Mouse (Mus musculus) embryonic facial prominence, embryonic 13.5 days (tissue): ENCODE results near the gene Tuft1. TPM values are rescaled to one million over a fixed set of nuclear protein-coding genes. Genes with fewer than 3 reads are reported as not detected.

ENCODE experiments used
- ATAC-seq: fragments of 200-750 bp; cut with Nextera tagmentation; 2 replicates; pipeline ENCODE4 v1.8.0; 2017; ENCODE audit warnings: low read depth; ENCODE audit not compliant: insufficient number of reproducible peaks, insufficient read depth, low FRiP score, low TSS enrichment
- H3K27ac ChIP-seq: fragments of 300-500 bp; sonication (generic); 2 replicates; pipeline ENCODE4 v1.5.1; 2015; ENCODE audit warnings: moderate library complexity, mild to moderate bottlenecking, inconsistent platforms
- H3K27me3 ChIP-seq: fragments of 300-500 bp; sonication (generic); 2 replicates; pipeline ENCODE4 v1.6.1; 2015; ENCODE audit warnings: mild to moderate bottlenecking, inconsistent platforms
- H3K36me3 ChIP-seq: fragments of 300-500 bp; sonication (generic); 2 replicates; pipeline ENCODE4 v1.6.1; 2015; ENCODE audit warnings: mild to moderate bottlenecking, inconsistent platforms
- H3K4me1 ChIP-seq: fragments of 300-500 bp; sonication (generic); 2 replicates; pipeline ENCODE4 v1.6.1; 2015; ENCODE audit warnings: inconsistent platforms
- H3K4me2 ChIP-seq: fragments of 300-500 bp; sonication (generic); 2 replicates; pipeline ENCODE4 v1.6.1; 2015; ENCODE audit warnings: moderate library complexity, mild to moderate bottlenecking, inconsistent platforms
- H3K4me3 ChIP-seq: fragments of 300-500 bp; sonication (generic); 2 replicates; pipeline ENCODE4 v1.5.1; 2015; ENCODE audit warnings: mild to moderate bottlenecking, inconsistent platforms
- H3K9ac ChIP-seq: fragments of 300-500 bp; sonication (generic); 2 replicates; pipeline ENCODE4 v1.6.1; 2015; ENCODE audit warnings: mild to moderate bottlenecking, inconsistent platforms
- H3K9me3 ChIP-seq: fragments of 300-500 bp; sonication (generic); 2 replicates; pipeline ENCODE4 v1.6.1; 2016; ENCODE audit warnings: inconsistent platforms
- WGBS: fragments of 180-500 bp; shearing (Covaris S2); methylation state at CpG from one replicate; pipeline ENCODE4 v1.1.7; 2015; ENCODE audit warnings: mixed read lengths; 5-methylcytosine and 5-hydroxymethylcytosine counted together
- polyA plus RNA-seq: library from polyadenylated mRNA; unstranded; fragments of >200 nt; fragmentation: Nextera tagmentation; extraction: Ambion mirVana; gene quantifications from 2 replicates; pipeline ENCODE4 v1.2.1, GENCODE M21; 2015

Gene Tuft1
- polyA plus RNA-seq, 1 experiment from 2014 or later, result 8.6 TPM

- no peak overlapping the region for H3K4me2 ChIP-seq
- no peaks in the 10 kb centered on the region for H3K9me3 ChIP-seq
- H3K27ac ChIP-seq, result no peak overlapping the region
- H3K4me1 ChIP-seq, result peaks cover 18% of the 10 kb centered on the region
- 66% methylated on average over 7 of the region's 7 CpGs for WGBS
- H3K4me3 ChIP-seq, result no peak overlapping the region
- no peak for ATAC-seq
- H3K36me3 ChIP-seq, result 0 out of 2 replicates have a peak, but pooled peaks cover 3% of the 10 kb centered on the region
- no peak overlapping the region for H3K9ac ChIP-seq
- H3K27me3 ChIP-seq, result no peaks in the 10 kb centered on the region
These were observed 45.3 kb downstream of the Tuft1 start for GRCm38 (mm10) chr3:94613258-94613878.

GRCm38 (mm10) chr3:94612274-94612673 lies 46.4 kb downstream of the Tuft1 start:
- Histone ChIP-seq H3K4me1 (peaks cover 18% of the 10 kb centered on the region), H3K27me3 (no peaks in the 10 kb centered on the region), H3K4me2 (no peak overlapping the region), H3K9ac (no peak overlapping the region), H3K36me3 (0 out of 2 replicates have a peak, but pooled peaks cover 3% of the 10 kb centered on the region), H3K9me3 (no peaks in the 10 kb centered on the region), H3K4me3 (no peak overlapping the region), H3K27ac (0 out of 2 replicates have a peak overlapping the region, but pooled peaks have one; percentile 17)
- 67% methylated on average over 1 of the region's 1 CpGs for WGBS
- no peak for ATAC-seq

- Histone ChIP-seq H3K4me3 (no peak overlapping the region), H3K9me3 (no peaks in the 10 kb centered on the region), H3K4me2 (no peak overlapping the region), H3K27me3 (no peaks in the 10 kb centered on the region), H3K36me3 (0 out of 2 replicates have a peak, but pooled peaks cover 3% of the 10 kb centered on the region), H3K9ac (no peak overlapping the region), H3K27ac (0 out of 2 replicates have a peak overlapping the region, but pooled peaks have one; percentile 52), H3K4me1 (peaks cover 18% of the 10 kb centered on the region)
- 69% methylated on average over 5 of the region's 5 CpGs for WGBS
- ATAC-seq, result no peak
These were observed 46.8 kb downstream of the Tuft1 start for GRCm38 (mm10) chr3:94611834-94612233.

GRCm38 (mm10) chr3:94611343-94611742 lies 47.3 kb downstream of the Tuft1 start:
- peaks cover 18% of the 10 kb centered on the region for H3K4me1 ChIP-seq
- no peak overlapping the region for H3K9ac ChIP-seq
- no peak for ATAC-seq
- H3K36me3 ChIP-seq, result 0 out of 2 replicates have a peak, but pooled peaks cover 3% of the 10 kb centered on the region
- H3K4me3 ChIP-seq, result no peak overlapping the region
- no peaks in the 10 kb centered on the region for H3K27me3 ChIP-seq
- 60% methylated on average over 4 of the region's 4 CpGs for WGBS
- no peak overlapping the region for H3K4me2 ChIP-seq
- H3K27ac ChIP-seq, result peak overlapping the region; percentile 52; the same call in 1 of the 2 replicates
- H3K9me3 ChIP-seq, result no peaks in the 10 kb centered on the region

DNA sequence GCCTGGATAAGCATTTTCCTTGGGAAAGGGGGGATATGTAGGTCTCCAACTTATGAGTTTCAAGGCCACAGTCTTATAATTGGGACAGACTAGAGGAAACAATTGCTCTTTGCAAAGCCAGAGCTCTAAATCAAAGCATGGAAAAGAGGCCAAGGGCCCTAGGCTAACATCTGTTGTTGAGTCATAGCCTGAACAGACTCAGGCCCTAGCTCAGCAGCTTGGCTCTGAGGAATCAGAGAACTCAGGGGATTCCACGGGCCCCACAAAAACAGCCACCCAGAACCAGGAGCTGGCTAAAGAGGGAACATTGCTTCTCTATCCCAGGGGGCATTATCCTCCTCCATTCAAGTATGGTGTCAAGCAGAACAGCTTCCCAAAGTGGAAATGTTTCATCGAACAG lies 48.1 kb downstream of the Tuft1 start:
- H3K9ac ChIP-seq, result no peak overlapping the region
- 59% methylated on average over 2 of the region's 2 CpGs for WGBS
- no peak overlapping the region for H3K4me3 ChIP-seq
- no peaks in the 10 kb centered on the region for H3K27me3 ChIP-seq
- H3K4me2 ChIP-seq, result no peak overlapping the region
- H3K36me3 ChIP-seq, result 0 out of 2 replicates have a peak, but pooled peaks cover 2% of the 10 kb centered on the region
- H3K4me1 ChIP-seq, result peaks cover 18% of the 10 kb centered on the region
- ATAC-seq, result no peak
- H3K9me3 ChIP-seq, result no peaks in the 10 kb centered on the region
- H3K27ac ChIP-seq, result peak overlapping the region; percentile 52; the same call in 1 of the 2 replicates

DNA sequence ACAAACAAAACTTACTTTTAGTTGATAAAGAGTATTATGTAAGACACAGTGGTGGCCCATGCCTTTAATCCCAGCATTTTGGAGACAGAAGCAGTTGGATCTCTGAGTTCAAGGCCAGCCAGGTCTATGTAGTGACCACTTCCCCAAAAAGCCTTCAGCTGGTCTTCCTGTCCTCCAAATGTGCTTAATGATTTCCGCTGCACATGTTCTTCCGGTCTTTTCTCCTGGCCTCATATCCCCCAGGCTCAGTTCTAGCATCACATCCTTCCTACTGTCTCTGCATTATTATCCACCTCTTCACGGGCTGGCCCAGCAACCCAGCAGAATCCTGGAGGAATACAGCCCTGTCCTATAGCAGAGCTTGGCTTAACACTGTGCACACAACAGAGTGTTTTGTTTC lies 49.1 kb downstream of the Tuft1 start:
- Histone ChIP-seq H3K9ac (no peak overlapping the region), H3K4me1 (peaks cover 18% of the 10 kb centered on the region), H3K36me3 (no peaks in the 10 kb centered on the region), H3K9me3 (no peaks in the 10 kb centered on the region), H3K4me3 (no peak overlapping the region), H3K27me3 (no peaks in the 10 kb centered on the region), H3K4me2 (no peak overlapping the region), H3K27ac (no peak overlapping the region)
- 97% methylated on average over 3 of the region's 3 CpGs for WGBS
- no peak for ATAC-seq

- H3K4me2 ChIP-seq, result no peak overlapping the region
- no peaks in the 10 kb centered on the region for H3K9me3 ChIP-seq
- H3K27ac ChIP-seq, result no peak overlapping the region
- no peak overlapping the region for H3K9ac ChIP-seq
- no peaks in the 10 kb centered on the region for H3K36me3 ChIP-seq
- ATAC-seq, result no peak
- H3K4me1 ChIP-seq, result no peaks in the 10 kb centered on the region
- 1% methylated on average over 4 of the region's 4 CpGs for WGBS
- H3K27me3 ChIP-seq, result no peaks in the 10 kb centered on the region
- no peak overlapping the region for H3K4me3 ChIP-seq
These were observed 56.7 kb downstream of the Tuft1 start for GRCm38 (mm10) chr3:94601959-94602358.

GRCm38 (mm10) chr3:94597224-94597779 lies 61.4 kb downstream of the Tuft1 start:
- WGBS, result 82% methylated on average over 3 of the region's 3 CpGs
- no peak for ATAC-seq
- Histone ChIP-seq H3K27ac (no peak overlapping the region), H3K9me3 (peaks cover 4% of the 10 kb centered on the region), H3K4me1 (no peaks in the 10 kb centered on the region), H3K9ac (no peak overlapping the region), H3K4me2 (no peak overlapping the region), H3K36me3 (no peaks in the 10 kb centered on the region), H3K27me3 (no peaks in the 10 kb centered on the region), H3K4me3 (no peak overlapping the region)

DNA sequence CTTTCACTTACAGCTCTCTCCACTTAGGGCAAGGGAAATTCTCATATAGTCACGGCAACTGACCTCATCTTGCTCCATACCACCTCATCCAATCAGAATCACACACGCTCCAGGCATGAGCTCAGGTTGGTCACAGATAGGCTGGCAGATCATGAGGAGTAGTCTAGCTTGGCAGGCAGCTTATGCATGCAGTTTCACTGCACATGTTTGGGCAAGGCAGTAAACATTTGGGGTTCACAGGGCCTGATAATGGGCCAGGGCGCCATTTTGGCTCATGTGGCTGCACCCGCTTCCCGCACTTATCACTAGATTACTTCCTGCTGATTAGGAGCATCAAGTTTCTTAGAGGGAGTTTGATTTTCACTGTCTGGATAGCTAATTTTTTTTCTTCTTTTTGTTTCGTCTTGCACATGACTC lies 62.8 kb downstream of the Tuft1 start:
- 78% methylated on average over 6 of the region's 6 CpGs for WGBS
- H3K4me3 ChIP-seq, result no peak overlapping the region
- H3K9me3 ChIP-seq, result peaks cover 4% of the 10 kb centered on the region
- H3K27me3 ChIP-seq, result no peaks in the 10 kb centered on the region
- no peak overlapping the region for H3K27ac ChIP-seq
- no peak overlapping the region for H3K4me2 ChIP-seq
- H3K36me3 ChIP-seq, result no peaks in the 10 kb centered on the region
- no peak overlapping the region for H3K9ac ChIP-seq
- ATAC-seq, result no peak
- no peaks in the 10 kb centered on the region for H3K4me1 ChIP-seq

- Histone ChIP-seq H3K4me1 (no peaks in the 10 kb centered on the region), H3K36me3 (no peaks in the 10 kb centered on the region), H3K9me3 (peaks cover 4% of the 10 kb centered on the region), H3K9ac (no peak overlapping the region), H3K27ac (no peak overlapping the region), H3K4me2 (no peak overlapping the region), H3K4me3 (no peak overlapping the region), H3K27me3 (no peaks in the 10 kb centered on the region)
- 74% methylated on average over 5 of the region's 5 CpGs for WGBS
- ATAC-seq, result no peak
These were observed 67.6 kb downstream of the Tuft1 start for GRCm38 (mm10) chr3:94591066-94591465.

- ATAC-seq, result no peak
- no peaks in the 10 kb centered on the region for H3K36me3 ChIP-seq
- no peaks in the 10 kb centered on the region for H3K4me1 ChIP-seq
- no peak overlapping the region for H3K9ac ChIP-seq
- H3K4me3 ChIP-seq, result no peak overlapping the region
- 57% methylated on average over 5 of the region's 5 CpGs for WGBS
- no peaks in the 10 kb centered on the region for H3K27me3 ChIP-seq
- H3K27ac ChIP-seq, result no peak overlapping the region
- no peaks in the 10 kb centered on the region for H3K9me3 ChIP-seq
- H3K4me2 ChIP-seq, result no peak overlapping the region
These were observed 70.7 kb downstream of the Tuft1 start for GRCm38 (mm10) chr3:94587962-94588361.

DNA sequence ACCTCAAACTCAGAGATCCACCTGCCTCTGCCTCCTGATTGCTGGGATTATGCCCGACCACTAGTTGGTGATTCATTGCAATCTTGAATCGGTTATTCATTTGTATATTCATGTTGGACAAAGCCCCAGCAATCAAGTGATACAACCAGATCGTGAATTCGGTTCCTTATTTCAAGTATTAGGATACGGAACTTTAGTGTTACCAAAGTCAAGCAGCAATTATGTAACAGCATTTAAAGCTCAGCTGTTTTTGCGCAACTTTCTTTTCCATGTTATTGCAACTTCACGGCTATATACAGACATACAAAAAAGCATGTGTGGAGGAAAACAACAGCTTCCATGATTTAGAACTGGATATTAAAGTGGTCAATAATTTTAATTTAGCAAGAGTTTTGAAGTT lies 75.7 kb downstream of the Tuft1 start:
- Histone ChIP-seq H3K36me3 (no peaks in the 10 kb centered on the region), H3K9ac (no peak overlapping the region), H3K27ac (no peak overlapping the region), H3K4me1 (peaks cover 20% of the 10 kb centered on the region), H3K4me2 (peak overlapping the region; percentile 85; the same call in 1 of the 2 replicates), H3K27me3 (no peaks in the 10 kb centered on the region), H3K4me3 (peak overlapping the region; percentile 87), H3K9me3 (no peaks in the 10 kb centered on the region)
- ATAC-seq, result no peak; the same call in 1 of the 2 replicates
- whole genome bisulfite sequencing, result 70% methylated on average over 7 of the region's 7 CpGs
